Mouse (Mus musculus) ZHBTc4 (cell line): ENCODE results near the gene Slc47a1.
"Not testable (repeated sequence)": the region's sequence is repeated elsewhere in the genome, so short reads cannot be mapped to it uniquely, and the experiment has no call there.

Experiments used
- DNase-seq: peaks from one replicate; pipeline ENCODE4 v3.0.0-alpha.2; 2011; ENCODE audit warnings: low read depth, low spot score

The Slc47a1 gene

GRCm38 (mm10) chr11:61319233-61319922 is 58.8 kb downstream of the Slc47a1 start:
- no peak for DNase-seq

GRCm38 (mm10) chr11:61316864-61317263 is 61.3 kb downstream of the Slc47a1 start:
- DNase-seq: no peak

GRCm38 (mm10) chr11:61310321-61310720 is 67.8 kb downstream of the Slc47a1 start:
- no peak for DNase-seq

GRCm38 (mm10) chr11:61309831-61310230 is 68.3 kb downstream of the Slc47a1 start:
- DNase-seq: peak; percentile 30

GRCm38 (mm10) chr11:61307795-61308194 is 70.3 kb downstream of the Slc47a1 start:
- peak; percentile 57 for DNase-seq

GRCm38 (mm10) chr11:61305377-61305776 is 72.8 kb downstream of the Slc47a1 start:
- DNase-seq: peak; percentile 67

GRCm38 (mm10) chr11:61304535-61304934 is 73.6 kb downstream of the Slc47a1 start:
- DNase-seq: not testable (repeated sequence)

- peak; percentile 58 for DNase-seq
These were observed 77.3 kb downstream of the Slc47a1 start for GRCm38 (mm10) chr11:61300716-61301392.

- no peak for DNase-seq
These were observed 77.9 kb downstream of the Slc47a1 start for GRCm38 (mm10) chr11:61300205-61300604.

GRCm38 (mm10) chr11:61297901-61298300 is 80.2 kb downstream of the Slc47a1 start:
- no peak for DNase-seq

GRCm38 (mm10) chr11:61297326-61297725 is 80.8 kb downstream of the Slc47a1 start:
- DNase-seq: peak; percentile 81

GRCm38 (mm10) chr11:61296556-61296955 is 81.6 kb downstream of the Slc47a1 start:
- DNase-seq: peak; percentile 87

- DNase-seq: no peak
These were observed 82.6 kb downstream of the Slc47a1 start for GRCm38 (mm10) chr11:61295556-61295955.

GRCm38 (mm10) chr11:61294431-61294830 is 83.7 kb downstream of the Slc47a1 start:
- no peak for DNase-seq
